Mouse (Mus musculus) urinary bladder, adult 18-20 months (tissue): ENCODE measurements around the gene Timp1.

Experiments used
- DNase-seq, 2 experiments: peaks; one replicate each; pipeline ENCODE4 v3.0.0; 2022; ENCODE audit warnings: low spot score in 2 of 2, mixed read lengths in 2 of 2

Timp1 gene

GRCm38 (mm10) chrX:20869962-20870513 is at the start of gene Timp1:
TSS of gene Timp1 (plus strand) at chrX:20870166.
- DNase-seq, result peak in 1 of 2 experiments; percentile 37

- peak in 1 of 2 experiments; percentile 5 for DNase-seq
These were observed 41.0 kb upstream of the Timp1 start for GRCm38 (mm10) chrX:20828934-20829333.

- DNase-seq, result no peak
These were observed 22.7 kb upstream of the Timp1 start for GRCm38 (mm10) chrX:20847232-20847631.

- no peak for DNase-seq
These were observed 22.1 kb upstream of the Timp1 start for GRCm38 (mm10) chrX:20847816-20848215.

GRCm38 (mm10) chrX:20848256-20848984 is 21.5 kb upstream of the Timp1 start:
- peak; percentile 63 to 88 for DNase-seq

GRCm38 (mm10) chrX:20853794-20854193 is 16.2 kb upstream of the Timp1 start:
- DNase-seq, result no peak

GRCm38 (mm10) chrX:20861453-20862104 is 8.4 kb upstream of the Timp1 start:
- no peak for DNase-seq

- no peak for DNase-seq
These were observed 7.6 kb upstream of the Timp1 start for GRCm38 (mm10) chrX:20862105-20863065.

- DNase-seq, result no peak
These were observed 6.5 kb upstream of the Timp1 start for GRCm38 (mm10) chrX:20863161-20864101.

- no peak for DNase-seq
These were observed 1.9 kb upstream of the Timp1 start for GRCm38 (mm10) chrX:20868091-20868490.

- DNase-seq, result no peak
These were observed 763 bp upstream of the Timp1 start for GRCm38 (mm10) chrX:20869203-20869602.

- DNase-seq, result no peak
These were observed 3.0 kb downstream of the Timp1 start for GRCm38 (mm10) chrX:20872928-20873500.

- no peak for DNase-seq
These were observed 5.3 kb downstream of the Timp1 start for GRCm38 (mm10) chrX:20875241-20875640.

GRCm38 (mm10) chrX:20910074-20910473 is 40.1 kb downstream of the Timp1 start:
- DNase-seq, result no peak

GRCm38 (mm10) chrX:20913726-20914125 is 43.8 kb downstream of the Timp1 start:
- no peak for DNase-seq

- DNase-seq, result no peak
These were observed 45.1 kb downstream of the Timp1 start for GRCm38 (mm10) chrX:20915075-20915474.

GRCm38 (mm10) chrX:20920249-20920843 is 50.4 kb downstream of the Timp1 start:
- no peak for DNase-seq

- peak; percentile 16 to 59 for DNase-seq
These were observed 50.9 kb downstream of the Timp1 start, which contains the start of gene Syn1 for GRCm38 (mm10) chrX:20920844-20921364. TSS of gene Syn1 (minus strand) at chrX:20921004.

GRCm38 (mm10) chrX:20921366-20921765 is 51.4 kb downstream of the Timp1 start:
- no peak for DNase-seq

GRCm38 (mm10) chrX:20923506-20923905 is 53.5 kb downstream of the Timp1 start:
- no peak for DNase-seq
